Mouse (Mus musculus) left cerebral cortex, postnatal 10 days (tissue): ENCODE measurements around the gene Ifitm7. TPM values are rescaled to one million over a fixed set of nuclear protein-coding genes. Genes with fewer than 3 reads are reported as not detected.
A peak's percentile ranks its signal among the peaks of the same experiment; 100 is the strongest.

Source experiments
- DNase-seq, 2 experiments: peaks; one replicate each; pipeline ENCODE4 v3.0.0; 2021 to 2022; ENCODE audit warnings: low spot score in 2 of 2, mixed read lengths in 1 of 2; ENCODE audit errors: extremely low spot score in 1 of 2
- intact Hi-C: fragments of 180-260 bp; cut with DNase I; formaldehyde crosslinking; loops from one replicate; pipeline ENCODE4 v1.15.1; 2025
- total RNA-seq, 2 experiments: library from RNA; stranded (reverse); gene quantifications; 2 replicates each; pipeline ENCODE4 v1.2.3; 2021

Ifitm7 gene
- 1 to 10 TPM in 1 of 2 experiments, under 1 TPM in 1; 0.75 to 2.5 TPM for total RNA-seq

- intact Hi-C loops = loop anchor here (5.0 to 10.0 kb wide), 2 partner anchors 78 to 95 kb away; no protein-coding TSS in a partner anchor
- peak; percentile 47 to 59 for DNase-seq
Observed at GRCm38 (mm10) chr16:13986574-13987478, at the start of gene Ifitm7, which contains the start of gene 2900011O08Rik. Ifitm7 (minus strand) TSS chr16:13986888. 2900011O08Rik (plus strand) TSS chr16:13986604.

- no peak for DNase-seq
- intact Hi-C loops = no loop called here
Observed at GRCm38 (mm10) chr16:14033076-14033475, 46.4 kb upstream of the Ifitm7 start.

GRCm38 (mm10) chr16:14030650-14031049 lies 44.0 kb upstream of the Ifitm7 start:
- intact Hi-C loops = no loop called here
- DNase-seq = no peak

GRCm38 (mm10) chr16:14029851-14030250 lies 43.2 kb upstream of the Ifitm7 start:
- DNase-seq = no peak

GRCm38 (mm10) chr16:14029072-14029471 lies 42.4 kb upstream of the Ifitm7 start:
- intact Hi-C loops = no loop called here
- no peak for DNase-seq

More at GRCm38 (mm10) chr16:14029851-14030250, 43.2 kb upstream of the Ifitm7 start:
- intact Hi-C loops = no loop called here

- intact Hi-C loops = no loop called here
- no peak for DNase-seq
Observed at GRCm38 (mm10) chr16:14025091-14025990, 38.7 kb upstream of the Ifitm7 start.

GRCm38 (mm10) chr16:14021166-14021822 lies 34.6 kb upstream of the Ifitm7 start:
- no peak for DNase-seq

GRCm38 (mm10) chr16:14017306-14017705 lies 30.6 kb upstream of the Ifitm7 start:
- intact Hi-C loops = no loop called here
- no peak for DNase-seq

More at GRCm38 (mm10) chr16:14021166-14021822, 34.6 kb upstream of the Ifitm7 start:
- intact Hi-C loops = no loop called here

- intact Hi-C loops = no loop called here
- DNase-seq = no peak
Observed at GRCm38 (mm10) chr16:14009966-14010365, 23.3 kb upstream of the Ifitm7 start.

- DNase-seq = no peak
- intact Hi-C loops = no loop called here
Observed at GRCm38 (mm10) chr16:14008708-14009107, 22.0 kb upstream of the Ifitm7 start.

GRCm38 (mm10) chr16:14008081-14008480 lies 21.4 kb upstream of the Ifitm7 start:
- DNase-seq = no peak
- intact Hi-C loops = no loop called here

- peak in 1 of 2 experiments; percentile 47 for DNase-seq
- intact Hi-C loops = no loop called here
Observed at GRCm38 (mm10) chr16:14005266-14005665, 18.6 kb upstream of the Ifitm7 start.

- intact Hi-C loops = no loop called here
- no peak for DNase-seq
Observed at GRCm38 (mm10) chr16:14004726-14005125, 18.0 kb upstream of the Ifitm7 start.

- no peak for DNase-seq
- intact Hi-C loops = no loop called here
Observed at GRCm38 (mm10) chr16:14004170-14004569, 17.5 kb upstream of the Ifitm7 start.

- no peak for DNase-seq
- intact Hi-C loops = no loop called here
Observed at GRCm38 (mm10) chr16:14003386-14004130, 16.9 kb upstream of the Ifitm7 start.

GRCm38 (mm10) chr16:13994502-13994901 lies 7.8 kb upstream of the Ifitm7 start:
- intact Hi-C loops = no loop called here
- no peak for DNase-seq

GRCm38 (mm10) chr16:13994076-13994475 lies 7.4 kb upstream of the Ifitm7 start:
- DNase-seq = no peak
- intact Hi-C loops = no loop called here
